Mouse (Mus musculus): ENCODE data around the gene F2rl3. TPM values are rescaled to one million over a fixed set of nuclear protein-coding genes. Genes with fewer than 3 reads are reported as not detected.

F2rl3 gene
- polyA plus RNA-seq (2015; fragmentation: Nextera tagmentation; extraction: Ambion mirVana) = 4.6 and 5.2 TPM in 2 replicates

DNA sequence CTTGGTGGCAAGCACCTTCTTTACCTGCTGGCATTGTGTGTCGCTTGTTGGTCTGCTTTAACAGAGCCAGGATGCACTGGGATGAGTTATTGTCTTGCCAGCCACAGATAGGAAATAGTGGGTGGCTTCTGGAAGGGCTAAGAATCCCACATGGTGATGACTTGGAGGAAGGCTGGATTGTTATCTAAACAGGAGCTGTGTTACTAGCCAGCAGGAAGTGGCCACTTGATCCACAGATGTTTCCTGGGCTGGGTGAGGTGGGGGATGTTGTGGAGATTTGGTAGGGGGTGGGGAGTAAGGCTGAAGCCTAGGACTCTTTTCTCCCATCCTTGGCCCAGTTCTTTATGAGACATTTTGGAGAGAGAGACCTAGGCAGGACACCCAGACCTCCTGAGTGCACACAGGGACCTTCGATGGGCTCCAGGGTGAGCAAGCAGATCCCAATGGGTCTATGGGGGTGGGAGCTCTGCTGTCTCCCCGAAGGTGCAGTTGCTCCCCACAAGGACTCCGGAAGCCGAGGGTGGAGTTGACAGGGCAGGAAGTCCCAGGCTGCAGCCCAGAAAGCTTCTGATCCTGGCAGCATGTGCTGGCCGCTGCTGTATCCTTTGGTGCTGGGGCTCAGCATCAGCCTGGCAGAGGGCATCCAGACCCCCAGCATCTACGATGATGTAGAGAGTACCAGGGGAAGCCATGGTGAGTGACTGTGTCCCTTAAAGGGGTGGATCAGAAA, at the start of gene F2rl3:
TSS of gene F2rl3 (plus strand) at position 559 of the 730 bp plus-strand sequence.
- Histone ChIP-seq H3K9me3 (ENCODE audit: low read length) (no peaks in the 10 kb centered on the region), H3K4me1 (ENCODE audit: insufficient read depth, low read length) (no peaks in the 10 kb centered on the region), H3K4me3 (ENCODE audit: low read length) (no peak within 1 kb of the TSS), H3K36me3 (ENCODE audit: insufficient read depth, low read length) (peaks cover 24% of the 10 kb centered on the region), H3K4me2 (replicated peaks; ENCODE audit: low read depth, low read length) (peak within 1 kb of the TSS; percentile 0; the same call in 1 of the 2 replicates), H3K9ac (replicated peaks; ENCODE audit: low read length) (0 out of 2 replicates have a peak within 1 kb of the TSS, but pooled peaks have one; percentile 14), H3K27ac (ENCODE audit: low read length) (peak within 1 kb of the TSS; percentile 50; the same call in 1 of the 2 replicates), H3K27me3 (ENCODE audit: insufficient read depth, low read length) (no peaks in the 10 kb centered on the region)
- WGBS = 72% methylated on average over 7 of the region's 7 CpGs
- no peak for ATAC-seq (ENCODE audit: low FRiP score, low TSS enrichment)

DNA sequence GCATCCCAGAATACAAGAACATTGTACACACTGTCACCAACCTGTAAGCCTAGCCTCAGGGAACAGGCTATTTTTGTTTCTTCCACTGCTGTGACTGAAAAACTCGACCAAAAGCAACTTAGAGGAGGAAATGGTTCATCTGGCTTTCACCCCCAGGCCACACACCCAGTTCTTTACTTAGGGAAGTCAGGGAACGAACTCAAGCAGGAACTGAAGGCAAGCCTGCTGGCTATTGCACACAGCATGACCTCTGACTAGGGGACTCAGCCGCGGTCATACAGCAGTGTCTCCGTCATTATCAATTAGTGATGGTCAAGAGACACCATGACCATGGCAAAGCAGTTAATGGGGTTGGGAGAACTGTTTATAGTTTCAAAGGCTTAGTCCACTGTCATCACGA, 49.1 kb upstream of the F2rl3 start:
- Histone ChIP-seq H3K4me1 (ENCODE audit: insufficient read depth, low read length) (no peaks in the 10 kb centered on the region), H3K9ac (replicated peaks; ENCODE audit: low read length) (no peak overlapping the region), H3K27me3 (ENCODE audit: insufficient read depth, low read length) (no peaks in the 10 kb centered on the region), H3K4me3 (ENCODE audit: low read length) (no peak overlapping the region), H3K27ac (ENCODE audit: low read length) (no peak overlapping the region), H3K36me3 (ENCODE audit: insufficient read depth, low read length) (no peaks in the 10 kb centered on the region), H3K9me3 (ENCODE audit: low read length) (no peaks in the 10 kb centered on the region), H3K4me2 (replicated peaks; ENCODE audit: low read depth, low read length) (no peak overlapping the region)
- WGBS = 58% methylated on average over 6 of the region's 6 CpGs
- no peak for ATAC-seq (ENCODE audit: low FRiP score, low TSS enrichment)

DNA sequence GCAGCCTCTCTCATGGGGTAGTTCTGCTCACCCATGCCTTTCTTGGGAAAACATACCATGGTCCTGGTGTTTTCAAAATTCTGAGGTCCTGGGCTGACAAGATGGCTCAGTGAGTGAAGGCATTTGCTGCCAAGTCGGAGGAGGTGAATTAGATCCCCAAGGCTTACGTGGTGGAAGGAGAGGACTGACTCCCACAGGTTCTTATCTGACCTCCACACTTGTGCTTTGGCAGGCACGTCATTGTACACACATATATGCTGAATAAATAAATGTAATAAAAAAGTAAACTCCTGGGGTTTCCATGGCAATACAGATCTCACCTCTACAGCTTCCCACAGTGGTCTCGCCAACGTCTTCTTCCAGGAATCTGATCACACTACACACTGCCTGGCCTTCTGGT, 45.1 kb upstream of the F2rl3 start:
- no peaks in the 10 kb centered on the region for H3K9me3 ChIP-seq (ENCODE audit: low read length)
- H3K27me3 ChIP-seq (ENCODE audit: insufficient read depth, low read length) = no peaks in the 10 kb centered on the region
- WGBS = 69% methylated on average over 5 of the region's 5 CpGs
- no peak for ATAC-seq (ENCODE audit: low FRiP score, low TSS enrichment)
- H3K27ac ChIP-seq (ENCODE audit: low read length) = no peak overlapping the region
- H3K9ac ChIP-seq (replicated peaks; ENCODE audit: low read length) = no peak overlapping the region
- no peak overlapping the region for H3K4me3 ChIP-seq (ENCODE audit: low read length)
- no peaks in the 10 kb centered on the region for H3K4me1 ChIP-seq (ENCODE audit: insufficient read depth, low read length)
- no peak overlapping the region for H3K4me2 ChIP-seq (replicated peaks; ENCODE audit: low read depth, low read length)
- H3K36me3 ChIP-seq (ENCODE audit: insufficient read depth, low read length) = no peaks in the 10 kb centered on the region

DNA sequence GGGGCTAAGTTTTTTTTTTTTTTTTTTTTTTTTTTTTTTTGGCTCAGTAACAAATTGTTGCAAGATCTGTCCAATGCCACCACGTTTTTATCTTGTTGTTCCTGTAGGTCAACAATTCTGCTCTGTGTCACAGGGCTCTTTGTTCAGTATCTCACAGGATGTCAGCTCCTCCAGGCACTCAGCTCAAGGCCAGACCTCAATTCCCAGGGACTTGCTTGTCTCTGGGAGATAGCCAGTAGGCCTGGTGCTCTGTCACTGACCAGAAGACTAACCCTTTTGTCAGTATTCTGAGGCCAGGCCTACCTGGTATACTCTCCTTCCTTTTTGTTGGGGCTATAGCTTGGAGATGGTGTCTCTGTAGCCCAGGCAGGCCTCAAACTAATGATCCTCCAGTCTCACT, 41.1 kb upstream of the F2rl3 start:
- H3K9me3 ChIP-seq (ENCODE audit: low read length) = no peaks in the 10 kb centered on the region
- no peak for ATAC-seq (ENCODE audit: low FRiP score, low TSS enrichment)
- no peaks in the 10 kb centered on the region for H3K27me3 ChIP-seq (ENCODE audit: insufficient read depth, low read length)
- H3K4me3 ChIP-seq (ENCODE audit: low read length) = no peak overlapping the region
- H3K36me3 ChIP-seq (ENCODE audit: insufficient read depth, low read length) = peaks cover 6% of the 10 kb centered on the region
- WGBS = 26% methylated on average over 1 of the region's 1 CpGs
- peaks cover 10% of the 10 kb centered on the region for H3K4me1 ChIP-seq (ENCODE audit: insufficient read depth, low read length)
- H3K27ac ChIP-seq (ENCODE audit: low read length) = no peak overlapping the region
- H3K9ac ChIP-seq (replicated peaks; ENCODE audit: low read length) = no peak overlapping the region
- no peak overlapping the region for H3K4me2 ChIP-seq (replicated peaks; ENCODE audit: low read depth, low read length)

DNA sequence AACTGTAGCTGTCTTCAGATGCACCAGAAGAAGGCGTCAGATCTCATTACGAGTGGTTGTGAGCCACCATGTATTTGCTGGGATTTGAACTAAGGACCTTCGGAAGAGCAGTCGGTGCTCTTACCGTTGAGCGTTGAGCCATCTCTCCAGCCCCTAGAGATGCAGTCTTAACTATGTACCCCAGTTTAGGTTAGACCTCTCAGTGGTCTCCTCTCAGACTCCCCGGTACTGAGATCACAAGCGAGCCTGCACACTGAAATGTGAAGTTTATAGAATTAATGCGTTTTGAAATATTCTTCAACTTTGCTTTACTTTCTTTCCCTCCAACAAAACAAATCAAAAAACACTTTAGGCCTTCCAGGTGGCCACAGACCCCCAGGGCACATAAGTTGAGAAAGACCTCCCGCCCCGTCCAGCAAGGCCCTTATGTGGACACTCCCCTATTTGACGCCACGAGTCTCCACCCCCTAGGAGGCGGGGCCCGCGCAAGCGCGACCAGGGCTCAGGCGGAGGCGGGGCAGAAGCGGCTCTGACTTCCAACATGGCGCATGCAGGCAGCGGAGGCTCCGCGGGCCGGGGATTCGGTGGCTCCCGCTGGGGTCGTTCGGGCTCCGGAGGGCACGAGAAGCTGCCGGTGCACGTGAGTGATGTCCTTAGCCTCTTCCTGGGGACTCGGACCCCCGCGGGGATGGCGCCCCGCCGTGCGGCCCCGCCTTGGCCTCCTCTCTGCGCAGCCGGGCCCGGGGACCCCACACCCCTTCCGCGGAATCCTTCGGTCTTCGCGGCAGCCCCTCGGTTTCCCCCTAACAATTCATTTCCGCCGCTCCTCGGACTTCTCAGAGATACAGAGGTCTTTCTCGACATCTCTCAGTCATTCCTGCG, 38.7 kb upstream of the F2rl3 start, which contains the start of gene Sin3b:
TSS of gene Sin3b (plus strand) at position 517 of the 882 bp plus-strand sequence.
- 17% methylated on average over 46 of the region's 56 CpGs for WGBS
- H3K4me3 ChIP-seq (ENCODE audit: low read length) = peak within 1 kb of the TSS; percentile 92
- H3K27me3 ChIP-seq (ENCODE audit: insufficient read depth, low read length) = no peaks in the 10 kb centered on the region
- peaks cover 10% of the 10 kb centered on the region for H3K4me1 ChIP-seq (ENCODE audit: insufficient read depth, low read length)
- H3K36me3 ChIP-seq (ENCODE audit: insufficient read depth, low read length) = peaks cover 31% of the 10 kb centered on the region
- ATAC-seq (ENCODE audit: low FRiP score, low TSS enrichment) = peak; percentile 98
- H3K4me2 ChIP-seq (replicated peaks; ENCODE audit: low read depth, low read length) = peak within 1 kb of the TSS; percentile 93
- H3K27ac ChIP-seq (ENCODE audit: low read length) = no peak within 1 kb of the TSS
- no peaks in the 10 kb centered on the region for H3K9me3 ChIP-seq (ENCODE audit: low read length)
- peak within 1 kb of the TSS; percentile 92 for H3K9ac ChIP-seq (replicated peaks; ENCODE audit: low read length)

DNA sequence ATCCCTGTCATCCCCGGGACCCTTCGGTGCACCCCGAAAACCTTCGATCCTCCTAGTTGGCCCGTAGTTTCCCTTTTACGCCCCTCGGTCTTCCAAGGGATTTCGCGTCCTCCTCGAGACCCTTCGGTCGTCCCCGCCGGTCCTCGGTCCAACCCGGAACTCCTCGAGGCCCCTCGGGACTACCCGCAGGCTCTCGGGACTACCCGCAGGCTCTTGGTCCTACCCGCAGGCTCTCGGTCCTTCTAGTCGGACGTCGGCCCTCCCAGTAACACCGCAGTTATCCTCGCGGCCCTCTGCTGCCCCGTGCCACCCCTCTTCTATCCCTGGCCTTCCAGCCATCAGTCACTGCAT, 38.1 kb upstream of the F2rl3 start:
- H3K4me3 ChIP-seq (ENCODE audit: low read length) = peak overlapping the region; percentile 92
- H3K4me1 ChIP-seq (ENCODE audit: insufficient read depth, low read length) = peaks cover 10% of the 10 kb centered on the region
- no peaks in the 10 kb centered on the region for H3K9me3 ChIP-seq (ENCODE audit: low read length)
- H3K9ac ChIP-seq (replicated peaks; ENCODE audit: low read length) = peak overlapping the region; percentile 92
- H3K27me3 ChIP-seq (ENCODE audit: insufficient read depth, low read length) = no peaks in the 10 kb centered on the region
- ATAC-seq (ENCODE audit: low FRiP score, low TSS enrichment) = peak; percentile 67
- peak overlapping the region; percentile 93 for H3K4me2 ChIP-seq (replicated peaks; ENCODE audit: low read depth, low read length)
- H3K36me3 ChIP-seq (ENCODE audit: insufficient read depth, low read length) = peaks cover 37% of the 10 kb centered on the region
- under 1% methylated on average over 30 of the region's 30 CpGs for WGBS
- H3K27ac ChIP-seq (ENCODE audit: low read length) = no peak overlapping the region

DNA sequence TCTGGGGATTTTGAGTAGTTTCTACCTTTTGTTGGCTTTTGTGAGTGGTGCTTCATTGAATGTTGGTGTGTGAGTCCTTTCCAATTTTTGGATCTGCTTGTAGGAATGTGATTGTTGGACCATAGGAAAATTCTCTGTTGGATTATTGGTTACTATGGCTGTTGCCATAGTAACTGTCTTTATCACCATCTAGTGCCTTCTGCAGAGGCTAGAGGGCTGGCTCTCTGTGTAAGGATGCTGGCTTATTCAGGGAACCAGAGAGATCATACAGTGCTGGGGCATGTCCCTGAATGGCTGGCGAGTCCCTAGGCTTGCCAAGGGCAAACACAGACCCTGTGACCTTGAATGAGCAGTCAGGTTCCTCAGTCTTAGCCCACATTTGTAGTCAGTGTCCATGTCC, 33.0 kb upstream of the F2rl3 start:
- H3K4me2 ChIP-seq (replicated peaks; ENCODE audit: low read depth, low read length) = no peak overlapping the region
- no peak overlapping the region for H3K4me3 ChIP-seq (ENCODE audit: low read length)
- no peak overlapping the region for H3K27ac ChIP-seq (ENCODE audit: low read length)
- 85% methylated on average over 1 of the region's 1 CpGs for WGBS
- H3K9me3 ChIP-seq (ENCODE audit: low read length) = no peaks in the 10 kb centered on the region
- H3K36me3 ChIP-seq (ENCODE audit: insufficient read depth, low read length) = peaks cover 82% of the 10 kb centered on the region
- no peaks in the 10 kb centered on the region for H3K27me3 ChIP-seq (ENCODE audit: insufficient read depth, low read length)
- ATAC-seq (ENCODE audit: low FRiP score, low TSS enrichment) = no peak
- no peak overlapping the region for H3K9ac ChIP-seq (replicated peaks; ENCODE audit: low read length)
- H3K4me1 ChIP-seq (ENCODE audit: insufficient read depth, low read length) = peaks cover 10% of the 10 kb centered on the region

DNA sequence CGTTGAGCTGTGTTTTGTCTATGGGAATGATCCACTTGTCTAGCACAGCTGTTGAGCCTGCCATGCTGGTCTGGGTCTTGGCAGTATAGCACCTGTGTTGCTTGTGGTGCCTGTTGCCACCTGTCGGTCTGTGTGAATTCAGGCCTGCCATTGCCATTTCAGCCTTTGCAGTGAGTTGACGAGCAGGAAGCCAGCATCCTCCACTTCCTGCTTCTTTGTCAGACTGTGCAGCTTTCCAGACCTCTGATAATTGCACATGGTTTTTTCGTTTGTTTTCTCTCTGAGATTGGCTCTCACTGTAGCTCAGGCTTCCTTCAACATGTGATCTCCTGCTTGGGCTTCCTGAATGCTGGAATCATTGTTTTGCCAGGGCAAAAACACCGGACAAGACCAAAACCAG, 26.7 kb upstream of the F2rl3 start:
- Histone ChIP-seq H3K27me3 (ENCODE audit: insufficient read depth, low read length) (no peaks in the 10 kb centered on the region), H3K36me3 (ENCODE audit: insufficient read depth, low read length) (peaks cover 84% of the 10 kb centered on the region), H3K9me3 (ENCODE audit: low read length) (no peaks in the 10 kb centered on the region), H3K4me3 (ENCODE audit: low read length) (no peak overlapping the region), H3K4me1 (ENCODE audit: insufficient read depth, low read length) (no peaks in the 10 kb centered on the region), H3K9ac (replicated peaks; ENCODE audit: low read length) (no peak overlapping the region), H3K4me2 (replicated peaks; ENCODE audit: low read depth, low read length) (no peak overlapping the region), H3K27ac (ENCODE audit: low read length) (no peak overlapping the region)
- ATAC-seq (ENCODE audit: low FRiP score, low TSS enrichment) = no peak
- WGBS = 72% methylated on average over 5 of the region's 5 CpGs

DNA sequence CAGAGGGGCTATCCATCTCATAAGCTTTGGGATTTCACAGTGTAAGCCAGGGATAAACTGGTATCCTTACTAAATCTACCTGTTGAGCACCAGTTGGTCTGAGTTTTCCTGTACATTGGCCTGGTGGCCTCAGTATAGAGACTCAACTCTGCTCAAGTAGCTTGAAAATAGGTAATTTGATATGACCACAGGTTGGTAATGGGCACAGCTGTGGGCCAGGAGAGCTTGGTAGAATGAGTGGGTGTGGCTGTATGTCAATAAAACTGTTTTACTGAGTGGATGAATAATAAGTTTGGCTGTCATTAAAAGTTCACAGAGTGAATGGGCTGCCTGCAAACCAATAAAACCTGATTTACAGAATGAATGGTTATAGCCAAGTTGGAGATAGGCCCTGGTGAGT, 24.8 kb upstream of the F2rl3 start:
- H3K4me2 ChIP-seq (replicated peaks; ENCODE audit: low read depth, low read length) = no peak overlapping the region
- peaks cover 74% of the 10 kb centered on the region for H3K36me3 ChIP-seq (ENCODE audit: insufficient read depth, low read length)
- no peak for ATAC-seq (ENCODE audit: low FRiP score, low TSS enrichment)
- H3K9ac ChIP-seq (replicated peaks; ENCODE audit: low read length) = no peak overlapping the region
- no peaks in the 10 kb centered on the region for H3K9me3 ChIP-seq (ENCODE audit: low read length)
- no peak overlapping the region for H3K27ac ChIP-seq (ENCODE audit: low read length)
- no peak overlapping the region for H3K4me3 ChIP-seq (ENCODE audit: low read length)
- H3K27me3 ChIP-seq (ENCODE audit: insufficient read depth, low read length) = no peaks in the 10 kb centered on the region
- no peaks in the 10 kb centered on the region for H3K4me1 ChIP-seq (ENCODE audit: insufficient read depth, low read length)

DNA sequence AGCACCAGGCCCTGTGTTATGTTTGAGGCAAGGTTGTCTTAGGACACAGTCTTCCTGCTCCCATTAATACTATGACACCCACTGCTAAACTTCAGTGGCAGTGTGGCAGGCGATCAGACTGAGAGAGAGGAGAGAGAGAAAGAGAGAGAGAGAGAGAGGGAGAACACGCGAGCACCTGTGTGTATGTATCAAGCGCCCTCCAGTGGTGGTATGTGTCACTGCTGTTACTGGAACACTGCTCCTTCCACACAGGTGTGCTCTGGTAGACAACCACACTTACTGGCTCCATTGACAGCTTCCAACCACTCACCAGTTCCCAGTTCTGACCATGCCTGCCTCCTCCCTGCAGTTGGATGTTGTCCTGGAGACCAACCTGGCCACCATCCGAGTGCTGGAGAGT, 15.6 kb upstream of the F2rl3 start:
- H3K9ac ChIP-seq (replicated peaks; ENCODE audit: low read length) = no peak overlapping the region
- 52% methylated on average over 5 of the region's 5 CpGs for WGBS
- H3K4me1 ChIP-seq (ENCODE audit: insufficient read depth, low read length) = no peaks in the 10 kb centered on the region
- peaks cover 83% of the 10 kb centered on the region for H3K36me3 ChIP-seq (ENCODE audit: insufficient read depth, low read length)
- ATAC-seq (ENCODE audit: low FRiP score, low TSS enrichment) = no peak
- H3K4me3 ChIP-seq (ENCODE audit: low read length) = no peak overlapping the region
- no peak overlapping the region for H3K4me2 ChIP-seq (replicated peaks; ENCODE audit: low read depth, low read length)
- H3K27me3 ChIP-seq (ENCODE audit: insufficient read depth, low read length) = no peaks in the 10 kb centered on the region
- no peak overlapping the region for H3K27ac ChIP-seq (ENCODE audit: low read length)
- H3K9me3 ChIP-seq (ENCODE audit: low read length) = no peaks in the 10 kb centered on the region

Data from kidney, embryonic 16.5 days (tissue).